8 mouse cellular contexts compared by ENCODE assay signal in the genomic region with DNA sequence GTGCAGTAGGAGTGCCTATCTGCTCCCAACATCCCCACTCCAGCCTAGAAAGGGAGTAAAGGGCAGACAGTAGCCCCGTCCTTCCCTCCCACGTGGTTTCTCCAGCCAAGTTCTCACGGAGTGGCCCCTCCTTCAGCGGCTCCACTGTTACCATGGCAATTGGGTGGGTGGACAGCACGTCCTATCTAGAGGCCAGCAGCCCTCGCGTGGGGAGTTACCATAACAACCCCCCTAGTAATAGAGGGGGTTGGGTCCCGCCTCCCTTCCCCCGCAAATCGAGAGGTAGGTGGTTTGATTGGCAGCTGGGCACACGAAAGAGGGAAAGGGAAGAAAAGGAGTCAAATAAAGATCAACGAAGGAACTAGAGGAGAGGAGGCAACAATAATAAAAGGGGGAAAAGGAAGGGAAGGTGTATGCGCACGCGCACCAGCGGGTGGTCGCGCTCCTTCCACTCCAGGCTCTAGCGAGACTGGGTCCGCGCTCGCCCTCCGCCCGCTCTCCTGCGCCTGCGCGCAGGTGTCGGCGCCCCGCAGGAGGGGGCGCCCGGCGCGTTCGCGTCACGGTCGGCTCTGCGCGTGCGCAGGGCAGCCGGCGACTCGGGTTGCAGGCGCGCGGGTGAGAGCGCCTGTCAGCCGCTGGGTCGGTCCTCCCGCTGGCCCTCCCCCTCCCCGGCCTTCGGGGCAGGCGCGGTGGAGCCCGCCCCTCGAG. TPM values are rescaled to one million over a fixed set of nuclear protein-coding genes. Genes with fewer than 3 reads are reported as not detected.
DNase-seq lines count a peak whose midpoint lies in the region; ATAC-seq and TF ChIP-seq lines count a peak whose summit lies in the region.

A gene (plus strand): TSS at position 595 of the 708 bp plus-strand sequence.

- peaks cover 6% of the 10 kb centered on the region for H3K4me1 ChIP-seq in embryonic facial prominence, embryonic 11.5 days (ENCODE audit: control insufficient read depth, insufficient read depth, low read length)
- H3K4me1 ChIP-seq in intestine, postnatal 0 days (replicated peaks; ENCODE audit: control insufficient read depth, insufficient read depth, low read length): no peaks in the 10 kb centered on the region
- H3K4me1 ChIP-seq in midbrain, embryonic 10.5 days: peaks cover 44% of the 10 kb centered on the region

- peak within 1 kb of the TSS; percentile 82 for H3K9ac ChIP-seq in embryonic facial prominence, embryonic 11.5 days (replicated peaks; ENCODE audit: low read length)
- H3K9ac ChIP-seq in intestine, postnatal 0 days (ENCODE audit: low read depth, low read length): peak within 1 kb of the TSS; percentile 78

- peak within 1 kb of the TSS; percentile 87 for H3K27ac ChIP-seq in embryonic facial prominence, embryonic 11.5 days (replicated peaks; ENCODE audit: low read depth, low read length)
- peak within 1 kb of the TSS; percentile 80 for H3K27ac ChIP-seq in intestine, postnatal 0 days (ENCODE audit: low read depth, low read length)
- H3K27ac ChIP-seq in midbrain, embryonic 10.5 days (replicated peaks): peak within 1 kb of the TSS; percentile 90

- no peaks in the 10 kb centered on the region for H3K9me3 ChIP-seq in embryonic facial prominence, embryonic 11.5 days (replicated peaks; ENCODE audit: control insufficient read depth, low read length)
- no peaks in the 10 kb centered on the region for H3K9me3 ChIP-seq in intestine, postnatal 0 days (ENCODE audit: control insufficient read depth)
- no peaks in the 10 kb centered on the region for H3K9me3 ChIP-seq in midbrain, embryonic 10.5 days (replicated peaks)

- TF ChIP-seq CTCF in intestine, postnatal 0 days (IDR thresholded peaks at IDR 0.05; ENCODE audit: low read depth): no peak; the same call in 1 of the 2 replicates

- WGBS in embryonic facial prominence, embryonic 11.5 days: under 1% methylated on average over 49 of the region's 57 CpGs
- under 1% methylated on average over 56 of the region's 57 CpGs for WGBS in intestine, postnatal 0 days
- under 1% methylated on average over 57 of the region's 57 CpGs for WGBS in midbrain, embryonic 10.5 days

- H3K27me3 ChIP-seq in embryonic facial prominence, embryonic 11.5 days (ENCODE audit: control insufficient read depth, insufficient read depth, low read length): no peaks in the 10 kb centered on the region
- H3K27me3 ChIP-seq in intestine, postnatal 0 days (replicated peaks; ENCODE audit: control insufficient read depth, insufficient read depth, low read length): no peaks in the 10 kb centered on the region
- H3K27me3 ChIP-seq in midbrain, embryonic 10.5 days (ENCODE audit: low read depth, poor library complexity, severe bottlenecking): no peaks in the 10 kb centered on the region

- peak within 1 kb of the TSS; percentile 87 for H3K4me2 ChIP-seq in embryonic facial prominence, embryonic 11.5 days (ENCODE audit: low read depth, low read length)
- H3K4me2 ChIP-seq in intestine, postnatal 0 days (replicated peaks; ENCODE audit: low read depth): peak within 1 kb of the TSS; percentile 98

- intact Hi-C loops in left cerebral cortex, postnatal 36 days (cut with DNase I): loop anchor here (2.0 to 5.0 kb wide), 2 partner anchors 20 to 35 kb away; no protein-coding TSS in a partner anchor

- peak; percentile 91 for ATAC-seq in embryonic facial prominence, embryonic 11.5 days (replicated peaks; ENCODE audit: insufficient number of reproducible peaks, low FRiP score, low TSS enrichment, low read depth)
- ATAC-seq in granulocyte monocyte progenitor cell, adult 5-6 weeks (replicated peaks; ENCODE audit: poor library complexity, severe bottlenecking): peak; percentile 73
- peak; percentile 84 for ATAC-seq in intestine, postnatal 0 days

- peak within 1 kb of the TSS; percentile 87 for H3K4me3 ChIP-seq in embryonic facial prominence, embryonic 11.5 days (ENCODE audit: low read depth, low read length)
- peak within 1 kb of the TSS; percentile 91 for H3K4me3 ChIP-seq in intestine, postnatal 0 days (ENCODE audit: low read depth, low read length)
- H3K4me3 ChIP-seq in midbrain, embryonic 10.5 days: peak within 1 kb of the TSS; percentile 70

- DNase-seq in adrenal gland, postnatal 14 days: peak; percentile 94
- peak; percentile 95 for DNase-seq in embryonic facial prominence, embryonic 11.5 days (ENCODE audit: low spot score)
- DNase-seq in left cerebral cortex, postnatal 36 days (ENCODE audit: low spot score in 2 of 2): peak; percentile 86 to 91
- DNase-seq in midbrain, embryonic 10.5 days (ENCODE audit: low spot score): peak; percentile 91
- peak; percentile 89 for DNase-seq in right cerebral cortex, postnatal 4 days
- DNase-seq in yolk sac, embryonic 10.5 days (ENCODE audit: low spot score): peak; percentile 89

- no peaks in the 10 kb centered on the region for H3K36me3 ChIP-seq in embryonic facial prominence, embryonic 11.5 days (replicated peaks; ENCODE audit: control insufficient read depth, insufficient read depth, low read depth, low read length)
- H3K36me3 ChIP-seq in intestine, postnatal 0 days (ENCODE audit: control insufficient read depth, insufficient read depth): peaks cover 9% of the 10 kb centered on the region; the same call in 1 of the 2 replicates
- no peaks in the 10 kb centered on the region for H3K36me3 ChIP-seq in midbrain, embryonic 10.5 days

RNA-seq across cellular contexts. Expression of the gene that starts here (rescaled TPM):
- 52.5 and 58.5 TPM in 2 replicates for total RNA-seq in adrenal gland, postnatal 14 days (2021)
- polyA plus RNA-seq in embryonic facial prominence, embryonic 11.5 days (2014; fragmentation: Nextera tagmentation; extraction: Ambion mirVana): 12.6 and 13.7 TPM in 2 replicates
- 25.0 and 36.1 TPM in 2 replicates for total RNA-seq in granulocyte monocyte progenitor cell, adult 5-6 weeks (2014; fragmentation: Nextera tagmentation)
- total RNA-seq in granulocyte monocyte progenitor cell, adult 5-6 weeks (2017): 11.2 and 13.3 TPM in 2 replicates
- 5.8 and 6.1 TPM in 2 replicates for polyA plus RNA-seq in intestine, postnatal 0 days (2015; fragmentation: Nextera tagmentation; extraction: Ambion mirVana)
- total RNA-seq in left cerebral cortex, postnatal 36 days (2021): 100 to 1,000 TPM; 380 to 465 TPM
- polyA plus RNA-seq in midbrain, embryonic 10.5 days (2016; fragmentation: Nextera tagmentation; extraction: Ambion mirVana): 10.3 and 12.6 TPM in 2 replicates

Comparison
In these comparisons a context has a peak if more than half of its experiments do, and no peak if none do; other contexts are left out.
1. Peak in every context shown above with its lines: DNase-seq, ATAC-seq, H3K4me3 ChIP-seq and H3K27ac ChIP-seq.